Mouse (Mus musculus): ENCODE data around the gene Ucp1.
A peak's percentile ranks its signal among the peaks of the same experiment; 100 is the strongest.

The Ucp1 gene

GRCm38 (mm10) chr8:83331899-83332697, 41.9 kb downstream of the Ucp1 start, which contains the start of gene Elmod2:
Gene Elmod2, minus strand, starts transcription at chr8:83332486.
- peak; percentile 96 to 97 for DNase-seq (ENCODE audit: low spot score in 2 of 2)

GRCm38 (mm10) chr8:83332864-83333263, 42.7 kb downstream of the Ucp1 start:
- no peak for DNase-seq (ENCODE audit: low spot score in 2 of 2)

GRCm38 (mm10) chr8:83342076-83342475, 51.9 kb downstream of the Ucp1 start:
- DNase-seq (ENCODE audit: low spot score in 2 of 2), result no peak

GRCm38 (mm10) chr8:83342693-83343092, 52.5 kb downstream of the Ucp1 start:
- DNase-seq (ENCODE audit: low spot score in 2 of 2), result peak in 1 of 2 experiments; percentile 26
